12 mouse cellular contexts compared by ENCODE assay signal in the genomic region with DNA sequence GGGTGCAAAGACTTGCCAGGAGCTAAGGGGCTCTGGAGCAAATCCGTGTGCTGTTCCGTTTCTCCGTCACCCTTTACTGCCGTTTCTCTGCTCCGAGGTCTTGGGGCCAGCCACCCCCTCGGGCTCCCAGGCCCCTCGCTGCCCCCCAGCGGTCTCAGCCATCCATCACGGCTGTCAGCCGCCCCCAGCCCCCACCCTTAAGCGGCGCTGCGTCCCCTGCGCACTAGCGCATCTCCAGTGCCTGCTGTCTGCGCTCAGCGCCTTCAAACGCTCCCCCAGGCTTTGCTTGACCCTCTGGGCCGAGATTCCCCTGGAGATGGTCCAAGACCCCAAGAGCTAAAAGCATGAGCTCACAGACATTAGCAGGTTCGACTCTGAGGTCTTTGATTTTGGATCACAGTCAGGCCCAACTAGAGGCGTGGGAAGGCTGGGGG. TPM values are rescaled to one million over a fixed set of nuclear protein-coding genes. Genes with fewer than 3 reads are reported as not detected.
DNase-seq lines count a peak whose midpoint lies in the region; ATAC-seq and TF ChIP-seq lines count a peak whose summit lies in the region.
"Had no signal": no experiment of that assay in that cellular context is flagged by ENCODE, and none has a peak within 500 bp of the region (broad histone marks: within the 10 kb centered on the region; RNA-seq: fewer than 3 reads in every experiment).

No protein-coding gene starts in this region.

- no peaks in the 10 kb centered on the region for H3K9me3 ChIP-seq in hindbrain, embryonic 16.5 days (ENCODE audit: control insufficient read depth, low read length)
- no peaks in the 10 kb centered on the region for H3K9me3 ChIP-seq in neural tube, embryonic 14.5 days (ENCODE audit: control insufficient read depth, low read length)
- H3K9me3 ChIP-seq: limb, embryonic 15.5 days had no signal

- peak; percentile 60 for TF ChIP-seq CTCF in layer of hippocampus, adult 2 months (conservative IDR thresholded peaks at IDR 0.05)

- ATAC-seq in hindbrain, embryonic 16.5 days: no peak
- no peak for ATAC-seq in neural tube, embryonic 14.5 days (ENCODE audit: low read depth)

- peak; percentile 46 to 65 for DNase-seq in layer of hippocampus, adult 2 months (ENCODE audit: low spot score in 2 of 2)
- no peak for DNase-seq in layer of hippocampus, adult 9-11 months
- DNase-seq in cerebellum, postnatal 14 days: peak; percentile 67 to 68
- DNase-seq in urinary bladder, postnatal 25 days (ENCODE audit: low spot score): no peak
- no peak for DNase-seq in spleen, adult 18-20 months
- no peak for DNase-seq in gastrocnemius, postnatal 25 days
- DNase-seq: gastrocnemius, adult 2 months; lung, postnatal 4 days had no signal

- H3K36me3 ChIP-seq in hindbrain, embryonic 16.5 days (ENCODE audit: control insufficient read depth, insufficient read depth, low read length): no peaks in the 10 kb centered on the region
- no peaks in the 10 kb centered on the region for H3K36me3 ChIP-seq in neural tube, embryonic 14.5 days (ENCODE audit: control insufficient read depth, insufficient read depth, low read length)
- H3K36me3 ChIP-seq: limb, embryonic 15.5 days had no signal

- peak overlapping the region; percentile 95 for H3K27ac ChIP-seq in layer of hippocampus, adult 2 months
- H3K27ac ChIP-seq in hindbrain, embryonic 16.5 days (ENCODE audit: low read depth, low read length): peak overlapping the region; percentile 86
- H3K27ac ChIP-seq in neural tube, embryonic 14.5 days (ENCODE audit: low read depth, low read length): peak overlapping the region; percentile 48
- H3K27ac ChIP-seq: gastrocnemius, adult 2 months; kidney, postnatal 0 days; limb, embryonic 15.5 days had no signal

- peaks cover 3% of the 10 kb centered on the region; the same call in 1 of the 2 replicates for H3K27me3 ChIP-seq in hindbrain, embryonic 16.5 days (replicated peaks; ENCODE audit: control insufficient read depth, insufficient read depth, low read length)
- H3K27me3 ChIP-seq in neural tube, embryonic 14.5 days (ENCODE audit: control insufficient read depth, insufficient read depth, low read length): peaks cover 24% of the 10 kb centered on the region

- WGBS in hindbrain, embryonic 16.5 days: 2% methylated on average over 21 of the region's 21 CpGs
- under 1% methylated on average over 21 of the region's 21 CpGs for WGBS in neural tube, embryonic 14.5 days

- H3K4me1 ChIP-seq in hindbrain, embryonic 16.5 days (ENCODE audit: control insufficient read depth, insufficient read depth, low read depth, low read length): peaks cover 44% of the 10 kb centered on the region
- H3K4me1 ChIP-seq in neural tube, embryonic 14.5 days (ENCODE audit: control insufficient read depth, insufficient read depth, low read length): peaks cover 35% of the 10 kb centered on the region

- peak overlapping the region; percentile 83 for H3K4me2 ChIP-seq in hindbrain, embryonic 16.5 days (ENCODE audit: low read length)
- H3K4me2 ChIP-seq in neural tube, embryonic 14.5 days (ENCODE audit: low read depth, low read length): peak overlapping the region; percentile 72

- peak overlapping the region; percentile 70 for H3K4me3 ChIP-seq in layer of hippocampus, adult 2 months
- H3K4me3 ChIP-seq in hindbrain, embryonic 16.5 days (ENCODE audit: low read length): peak overlapping the region; percentile 52
- peak overlapping the region; percentile 52 for H3K4me3 ChIP-seq in neural tube, embryonic 14.5 days (ENCODE audit: low read depth, low read length)
- H3K4me3 ChIP-seq: gastrocnemius, adult 2 months had no signal

- peak overlapping the region; percentile 70 for H3K9ac ChIP-seq in hindbrain, embryonic 16.5 days (ENCODE audit: low read depth, low read length)
- H3K9ac ChIP-seq in neural tube, embryonic 14.5 days (replicated peaks; ENCODE audit: low read depth, low read length): peak overlapping the region; percentile 69
- H3K9ac ChIP-seq: limb, embryonic 15.5 days had no signal

RNA-seq across cellular contexts. Expression of gene Slc12a5, which starts 8.8 kb away (rescaled TPM):
- total RNA-seq in layer of hippocampus, adult 2 months (2021): 100 to 1,000 TPM; 406 to 409 TPM
- polyA plus RNA-seq in hindbrain, embryonic 16.5 days (2015; fragmentation: Nextera tagmentation; extraction: Ambion mirVana): 52.7 and 54.9 TPM in 2 replicates
- polyA plus RNA-seq in neural tube, embryonic 14.5 days (2014; fragmentation: Nextera tagmentation; extraction: Ambion mirVana): 51.5 and 68.8 TPM in 2 replicates
- total RNA-seq in gastrocnemius, postnatal 25 days (2021): under 1 TPM; 0.21 to 0.38 TPM

RNA-seq across cellular contexts. Expression of gene Mmp9, which starts 28.8 kb away (rescaled TPM):
- 1 to 10 TPM; 1.4 to 2.2 TPM for total RNA-seq in layer of hippocampus, adult 2 months (2021)
- polyA plus RNA-seq in hindbrain, embryonic 16.5 days (2015; fragmentation: Nextera tagmentation; extraction: Ambion mirVana): 22.5 and 29.3 TPM in 2 replicates
- 13.8 and 22.2 TPM in 2 replicates for polyA plus RNA-seq in neural tube, embryonic 14.5 days (2014; fragmentation: Nextera tagmentation; extraction: Ambion mirVana)
- total RNA-seq in gastrocnemius, postnatal 25 days (2021): 1 to 10 TPM in 1 of 2 experiments, under 1 TPM in 1; 0.64 to 1.4 TPM

RNA-seq across cellular contexts. Expression of gene Zfp335, which starts 57.8 kb away (rescaled TPM):
- total RNA-seq in layer of hippocampus, adult 2 months (2021): 10 to 100 TPM; 29.0 to 30.9 TPM
- polyA plus RNA-seq in hindbrain, embryonic 16.5 days (2015; fragmentation: Nextera tagmentation; extraction: Ambion mirVana): 13.4 and 17.1 TPM in 2 replicates
- polyA plus RNA-seq in neural tube, embryonic 14.5 days (2014; fragmentation: Nextera tagmentation; extraction: Ambion mirVana): 14.3 and 14.5 TPM in 2 replicates
- 1 to 10 TPM; 8.2 to 9.2 TPM for total RNA-seq in gastrocnemius, postnatal 25 days (2021)

Comparison
In these comparisons a context has a peak if more than half of its experiments do, and no peak if none do; other contexts are left out.
1. DNase-seq: peak in layer of hippocampus, adult 2 months (2 of 2) and cerebellum, postnatal 14 days (2 of 2); none in layer of hippocampus, adult 9-11 months (single experiment), urinary bladder, postnatal 25 days (single experiment), spleen, adult 18-20 months (0 of 2) and gastrocnemius, postnatal 25 days (single experiment).
2. RNA of gene Slc12a5, which starts 8.8 kb away (total RNA-seq): 406 to 409 TPM in layer of hippocampus, adult 2 months; 0.21 to 0.38 TPM in gastrocnemius, postnatal 25 days; every median in the first group is over 100 times any median in the second.
3. Peak in every context shown above with its lines, with median percentiles within 50 percentile points of each other: H3K27ac ChIP-seq and H3K4me3 ChIP-seq.